Mouse (Mus musculus) thymus, postnatal 10 days (tissue): ENCODE measurements around the gene Lyzl4.

ENCODE experiments used
- DNase-seq, 2 experiments: peaks; one replicate each; pipeline ENCODE4 v3.0.0; 2021; ENCODE audit warnings: low spot score in 2 of 2

The Lyzl4 gene

GRCm38 (mm10) chr9:121528605-121529357, 113.1 kb downstream of the Lyzl4 start:
- no peak for DNase-seq
